Mouse (Mus musculus): Measurements from ENCODE around the gene Efhd2.

Gene Efhd2

DNA sequence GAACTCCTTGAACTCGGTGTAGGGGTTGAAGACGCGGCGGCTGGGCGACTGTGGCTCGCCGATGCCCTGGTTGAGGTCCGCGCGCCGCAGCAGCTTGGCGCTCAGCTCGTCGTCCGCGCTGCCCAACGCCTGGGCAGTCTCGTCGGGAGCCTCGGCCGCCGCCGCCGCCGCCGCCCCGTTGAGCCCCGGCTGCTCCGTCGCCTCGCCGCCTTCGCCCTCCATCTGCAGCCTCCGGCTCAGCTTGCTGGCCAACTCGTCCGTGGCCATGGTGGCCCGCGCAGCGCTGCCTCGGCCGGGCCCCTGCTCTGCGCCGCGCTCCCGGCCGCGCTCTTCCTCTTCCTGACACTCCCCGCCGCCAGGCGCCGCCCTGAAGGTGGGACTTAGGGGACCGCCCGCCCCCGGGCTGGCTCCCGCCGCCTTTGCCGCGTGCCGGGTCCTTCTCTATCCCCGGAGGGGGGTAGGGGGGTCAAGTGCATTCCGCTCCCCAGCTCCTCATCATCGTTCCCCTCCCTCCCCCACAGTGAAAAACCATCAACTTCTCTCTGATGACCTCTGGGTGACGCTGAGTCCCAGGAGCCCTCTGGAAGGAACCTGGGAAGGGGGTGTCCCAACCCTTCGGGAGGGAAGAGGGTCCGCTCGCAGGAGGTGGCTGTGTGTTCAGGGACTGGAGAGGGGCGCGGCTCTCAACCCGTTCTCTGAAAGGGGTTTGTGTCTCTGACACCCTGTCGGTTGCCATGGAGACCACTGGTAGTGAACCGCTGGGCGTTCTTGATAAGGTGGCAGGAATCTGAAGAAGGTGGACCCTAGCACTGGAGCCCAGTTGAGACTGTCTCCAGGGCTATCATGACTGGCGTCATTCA lies at the start of gene Efhd2:
Efhd2 (minus strand) TSS at position 320 of the 860 bp plus-strand sequence.
- DNase-seq (ENCODE audit: extremely low read depth, low read depth), result peak; percentile 72

DNA sequence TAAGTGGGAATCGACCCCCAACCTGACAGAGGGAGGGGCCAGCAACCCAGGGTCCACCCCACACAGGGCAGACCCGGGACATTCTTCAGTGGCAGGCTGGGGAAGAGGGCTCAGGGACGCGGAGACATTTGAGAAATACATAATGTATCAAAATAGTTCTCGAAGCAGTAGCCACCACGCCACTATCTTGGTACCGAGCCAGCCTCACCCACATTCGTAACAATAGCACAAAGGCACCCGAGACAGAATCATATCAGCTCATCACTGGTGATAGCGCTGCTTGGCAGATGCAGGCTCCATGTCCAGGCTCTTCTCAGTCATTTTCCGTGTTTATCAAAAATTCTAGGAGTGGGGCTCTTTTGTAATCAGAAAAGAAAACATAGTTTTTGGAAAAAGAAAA lies 49.2 kb upstream of the Efhd2 start:
- no peak for DNase-seq (ENCODE audit: extremely low read depth, low read depth)

DNA sequence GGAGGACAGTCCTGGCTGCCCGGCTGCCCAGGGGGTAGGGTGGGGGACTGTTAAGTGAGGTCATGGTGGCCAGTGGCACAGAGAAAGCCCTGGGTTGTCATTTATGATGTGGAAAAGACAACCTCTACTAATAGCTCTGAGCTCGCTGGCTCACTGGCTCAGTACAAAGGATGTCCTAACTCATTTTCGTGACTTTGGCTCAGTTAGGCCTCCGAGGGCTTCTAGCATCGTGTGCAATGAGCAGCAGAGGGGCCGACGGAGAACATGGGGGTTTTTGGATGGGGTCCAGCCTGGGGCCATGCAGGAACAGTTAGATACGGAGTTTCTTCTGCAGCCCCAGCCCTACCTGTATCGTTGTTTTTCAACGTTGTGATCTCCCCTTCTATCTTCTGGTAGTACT lies 45.7 kb upstream of the Efhd2 start:
- DNase-seq (ENCODE audit: extremely low read depth, low read depth), result no peak

DNA sequence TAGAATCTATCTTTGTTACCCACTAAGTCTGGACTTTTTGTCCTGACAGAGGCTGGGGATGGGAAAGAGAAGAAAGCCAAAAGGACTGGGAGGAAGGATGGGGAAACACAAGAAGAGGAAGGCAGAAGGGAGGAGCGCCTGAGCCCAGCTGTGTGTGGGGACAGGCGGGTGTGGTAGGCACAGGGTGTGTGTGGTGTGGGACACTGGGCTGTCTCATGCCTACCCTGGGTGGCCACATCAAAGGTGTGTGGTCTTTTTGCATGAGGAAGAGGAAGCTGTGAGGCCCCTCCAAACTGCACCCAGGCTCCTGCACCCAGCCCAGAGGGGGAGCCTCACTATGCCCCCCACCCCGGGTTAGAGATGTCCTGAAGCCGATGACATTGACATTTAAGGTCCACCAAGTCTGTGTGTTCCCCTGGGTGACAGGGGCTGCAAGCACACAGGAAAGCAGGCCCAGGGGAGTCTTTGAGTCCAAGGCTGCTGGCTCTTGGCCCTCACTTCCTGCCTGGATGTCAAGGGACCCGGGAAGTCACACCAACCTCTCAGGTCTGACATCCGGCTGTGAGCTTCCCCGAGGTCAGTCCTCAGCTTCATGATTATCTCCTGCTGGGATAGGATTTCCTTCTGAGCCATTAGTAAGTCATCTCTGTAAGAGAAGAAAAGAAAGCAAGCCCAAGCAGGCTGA lies 43.2 kb upstream of the Efhd2 start:
- DNase-seq (ENCODE audit: extremely low read depth, low read depth), result no peak

DNA sequence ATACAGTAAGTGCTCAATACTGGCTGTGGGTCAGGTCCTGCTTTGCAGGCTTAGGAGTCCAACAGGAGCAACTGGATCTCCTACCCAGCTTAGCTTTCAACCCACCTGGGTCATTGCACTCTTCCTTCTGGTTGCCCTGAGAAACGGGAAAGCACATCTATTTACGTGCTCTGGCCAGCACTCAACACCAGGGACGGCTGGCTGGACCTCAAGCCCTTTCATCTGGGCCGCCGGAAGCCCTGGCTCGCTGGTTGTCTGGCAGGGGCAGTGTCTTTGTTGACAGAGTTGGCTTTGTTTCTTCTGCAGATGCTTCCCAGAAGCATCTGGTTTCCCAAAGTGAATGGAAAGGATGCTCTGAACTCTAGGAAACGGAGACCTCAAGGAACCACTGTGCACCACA lies 39.3 kb upstream of the Efhd2 start:
- no peak for DNase-seq (ENCODE audit: extremely low read depth, low read depth)

DNA sequence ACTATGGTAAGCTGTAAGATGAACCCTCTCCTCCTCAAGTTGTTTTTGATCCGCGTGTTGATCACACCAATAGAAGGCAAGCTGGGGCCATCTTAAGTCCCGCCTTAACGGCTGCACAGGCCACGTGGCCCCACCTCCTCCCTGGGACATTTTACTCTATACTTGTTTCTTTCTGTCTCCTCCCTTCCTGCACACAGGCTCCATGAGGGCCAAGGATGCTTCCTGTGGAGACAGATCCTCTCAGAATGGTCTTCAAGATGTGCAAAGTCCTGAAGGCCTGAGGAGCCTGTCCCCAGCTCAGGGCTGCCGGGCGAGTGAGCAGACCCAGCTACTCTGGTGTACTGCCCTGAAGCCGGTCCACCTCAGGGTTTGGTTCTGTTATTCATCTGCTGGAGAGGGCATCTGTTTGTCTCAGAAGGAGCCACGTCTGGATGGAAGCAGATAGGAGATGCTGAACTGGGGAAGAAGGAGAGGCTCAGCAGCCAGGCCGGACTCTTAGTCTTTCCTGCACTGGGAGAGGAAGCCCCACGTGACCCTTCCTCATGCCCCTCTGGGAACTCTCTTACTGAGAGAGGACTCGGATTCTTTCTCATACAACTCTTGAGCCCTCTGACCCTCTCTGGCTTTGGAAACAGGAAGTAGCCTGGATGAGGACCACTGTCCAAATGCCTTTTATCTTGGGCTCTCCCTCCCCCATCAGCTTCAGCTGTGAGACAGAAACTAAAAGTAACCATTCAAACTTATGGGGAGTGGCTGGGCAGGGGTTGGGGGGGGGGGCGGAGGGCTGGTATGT lies 38.7 kb upstream of the Efhd2 start:
- no peak for DNase-seq (ENCODE audit: extremely low read depth, low read depth)

DNA sequence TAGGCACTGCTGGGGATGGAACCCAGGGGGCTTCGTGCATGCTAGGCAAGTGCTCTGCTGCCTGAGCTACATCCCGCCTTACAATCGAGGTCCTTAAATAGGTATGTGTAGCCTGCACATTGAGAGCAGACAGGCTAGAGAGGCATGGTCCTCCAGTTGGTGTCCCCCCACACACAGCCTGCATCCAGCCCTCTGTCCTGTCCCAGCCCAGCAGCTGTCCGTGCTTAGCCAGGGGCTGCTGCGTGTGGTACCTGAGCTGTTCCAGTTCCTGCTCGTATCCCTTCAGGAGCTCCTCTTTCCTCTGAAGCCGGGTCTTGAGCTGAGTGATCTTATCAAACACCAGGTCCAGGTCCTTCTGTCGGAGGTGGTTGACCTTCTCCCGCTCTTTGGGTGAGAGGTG lies 30.0 kb upstream of the Efhd2 start:
- no peak for DNase-seq (ENCODE audit: extremely low read depth, low read depth)

DNA sequence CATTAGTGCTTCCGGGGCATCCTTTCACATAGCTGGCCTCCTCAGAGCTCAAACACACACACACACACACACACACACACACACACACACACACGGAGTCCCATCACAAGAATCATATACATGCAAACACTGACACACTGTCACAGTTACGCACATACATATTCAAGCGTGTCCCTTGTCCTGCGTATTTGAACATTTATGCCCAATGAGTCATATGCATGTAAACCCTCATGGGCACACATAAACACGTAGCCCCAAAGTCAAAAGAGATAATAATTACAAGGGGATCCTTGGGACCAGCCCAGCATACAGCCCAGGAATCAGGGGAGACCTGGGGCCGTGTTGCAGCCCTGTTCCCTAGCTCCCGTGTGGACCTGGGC lies 27.7 kb upstream of the Efhd2 start:
- no peak for DNase-seq (ENCODE audit: extremely low read depth, low read depth)

DNA sequence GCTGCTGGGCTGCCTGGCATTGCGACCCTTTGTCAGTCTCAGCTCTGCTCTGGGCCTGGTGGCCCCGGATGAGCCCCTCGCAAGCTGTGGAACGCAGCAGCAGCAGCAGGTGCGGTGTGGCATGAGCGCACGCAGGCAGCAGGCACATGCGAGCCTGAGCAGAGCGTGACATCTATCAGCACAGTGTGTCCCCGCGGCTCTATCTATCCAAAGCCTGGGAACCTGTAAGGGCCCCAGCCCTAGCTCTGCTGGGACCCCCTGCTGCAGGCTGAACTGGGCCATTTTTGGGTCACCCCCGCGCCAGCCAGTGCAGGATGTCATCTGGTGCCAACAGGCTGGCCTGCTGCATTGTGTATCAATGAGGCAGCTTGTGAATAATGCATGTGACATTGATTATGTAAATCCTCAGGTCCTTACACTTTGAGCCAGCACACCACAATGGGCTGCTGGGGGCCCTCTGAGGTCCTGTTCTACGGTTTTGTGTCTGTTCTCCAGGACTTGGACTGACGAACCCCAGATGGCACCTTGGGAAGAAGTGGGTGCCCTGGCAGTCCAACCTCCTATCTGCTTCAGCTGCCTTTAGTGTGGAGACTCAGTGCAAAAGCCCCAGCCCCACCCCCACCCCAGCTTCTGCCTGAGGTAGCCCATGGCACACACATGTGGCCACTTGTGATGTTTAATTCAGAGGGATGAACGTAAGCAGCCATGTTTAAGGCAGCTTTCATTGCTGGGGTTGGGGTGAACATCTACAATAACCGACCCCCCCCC lies 27.2 kb upstream of the Efhd2 start:
- no peak for DNase-seq (ENCODE audit: extremely low read depth, low read depth)

DNA sequence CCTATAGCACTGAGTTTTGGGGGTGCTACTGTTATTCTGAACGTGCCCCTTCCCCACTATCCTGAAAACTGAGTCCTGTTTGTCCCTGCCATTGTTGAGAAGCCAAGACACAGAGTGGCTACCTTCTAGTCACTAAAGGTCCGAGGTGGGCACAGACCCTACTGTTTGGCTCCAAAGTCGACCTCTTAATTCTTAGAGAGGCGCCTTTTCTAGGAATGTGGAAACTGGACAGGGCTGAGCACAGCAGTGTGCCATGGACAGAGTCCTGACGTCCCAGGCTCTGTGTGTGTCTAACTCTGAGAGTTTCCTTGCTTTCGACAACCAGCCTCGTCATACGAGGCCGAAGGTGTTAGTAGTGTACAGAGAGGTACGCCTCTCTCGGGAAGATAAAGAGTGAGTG lies 25.7 kb upstream of the Efhd2 start:
- no peak for DNase-seq (ENCODE audit: extremely low read depth, low read depth)

DNA sequence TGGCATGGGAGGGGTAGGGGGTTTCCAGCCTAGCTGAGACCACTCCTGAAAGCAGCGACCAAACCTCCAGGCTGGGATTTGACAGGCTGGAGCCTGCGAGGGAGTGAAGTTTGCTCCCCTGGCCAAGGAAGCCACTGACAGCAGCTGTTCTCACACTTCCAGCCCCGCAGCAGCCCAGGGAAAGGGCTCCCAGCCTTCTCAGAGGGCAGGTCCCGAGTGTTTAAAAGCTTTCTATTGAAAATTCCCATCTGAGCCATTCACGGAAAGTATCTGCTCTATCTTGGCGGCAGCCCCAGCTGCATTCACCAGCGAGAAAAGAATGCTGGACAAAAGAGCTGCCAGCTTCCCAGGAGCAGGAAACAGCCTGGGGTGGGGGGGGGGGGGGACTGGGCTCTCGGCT lies 25.2 kb upstream of the Efhd2 start:
- no peak for DNase-seq (ENCODE audit: extremely low read depth, low read depth)

DNA sequence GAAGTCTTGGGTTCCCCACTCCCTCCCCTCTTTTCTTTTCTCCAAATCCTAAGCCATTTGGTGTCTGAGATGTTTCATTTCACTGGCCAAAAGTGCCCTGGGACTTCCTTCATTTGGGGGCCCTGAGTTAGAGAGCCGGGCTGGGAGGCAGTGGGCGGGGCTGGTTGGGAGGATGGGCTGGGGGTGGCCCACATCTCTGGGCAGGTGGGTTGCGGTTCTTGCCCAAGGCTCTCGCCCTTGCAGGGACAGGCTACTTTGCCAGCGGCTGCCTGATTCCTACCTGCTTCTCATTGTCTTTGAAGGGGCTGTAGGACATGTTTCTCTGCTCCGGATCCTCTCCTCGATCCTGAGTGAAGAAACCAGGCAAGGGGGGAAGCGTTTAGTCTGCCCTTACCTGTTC lies 24.2 kb upstream of the Efhd2 start:
- no peak for DNase-seq (ENCODE audit: extremely low read depth, low read depth)

DNA sequence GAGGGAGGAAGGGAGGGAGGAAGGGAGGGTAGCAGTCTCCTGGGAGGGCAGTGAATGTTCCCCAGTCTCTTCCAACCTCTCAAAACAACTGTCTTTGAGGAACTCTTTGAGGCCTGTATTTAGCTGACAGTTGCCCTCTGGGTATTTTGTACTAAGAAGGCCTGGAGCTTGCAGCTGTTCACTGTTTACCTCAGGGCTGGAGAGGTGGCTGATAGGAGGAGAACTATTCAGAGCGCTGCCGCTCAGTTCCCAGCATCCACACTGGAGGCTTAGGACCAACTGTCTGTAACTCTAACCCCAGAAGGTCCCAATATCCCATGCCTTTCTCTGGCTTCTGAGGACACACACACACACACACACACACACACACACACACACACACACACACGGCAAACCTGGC lies 23.1 kb upstream of the Efhd2 start:
- no peak for DNase-seq (ENCODE audit: extremely low read depth, low read depth)

DNA sequence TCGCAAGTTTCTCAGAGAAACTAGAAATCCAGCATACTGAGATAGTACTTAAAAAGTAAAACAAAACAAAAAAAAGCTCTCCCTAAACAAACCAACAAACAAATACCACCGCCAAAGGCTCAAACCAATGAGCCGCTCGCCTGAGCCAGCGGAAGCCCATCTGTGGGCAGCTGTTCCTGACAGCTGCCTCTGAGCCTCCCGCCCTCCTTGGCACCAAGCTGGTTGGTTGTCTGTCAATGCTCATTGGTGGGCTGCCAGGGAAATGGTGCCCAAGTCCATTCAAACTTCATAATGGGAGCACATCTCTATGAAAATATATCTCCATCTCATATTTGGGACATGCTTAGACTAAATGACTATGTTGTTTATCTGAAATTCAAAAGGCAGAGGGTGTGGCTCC lies 22.5 kb upstream of the Efhd2 start:
- no peak for DNase-seq (ENCODE audit: extremely low read depth, low read depth)

DNA sequence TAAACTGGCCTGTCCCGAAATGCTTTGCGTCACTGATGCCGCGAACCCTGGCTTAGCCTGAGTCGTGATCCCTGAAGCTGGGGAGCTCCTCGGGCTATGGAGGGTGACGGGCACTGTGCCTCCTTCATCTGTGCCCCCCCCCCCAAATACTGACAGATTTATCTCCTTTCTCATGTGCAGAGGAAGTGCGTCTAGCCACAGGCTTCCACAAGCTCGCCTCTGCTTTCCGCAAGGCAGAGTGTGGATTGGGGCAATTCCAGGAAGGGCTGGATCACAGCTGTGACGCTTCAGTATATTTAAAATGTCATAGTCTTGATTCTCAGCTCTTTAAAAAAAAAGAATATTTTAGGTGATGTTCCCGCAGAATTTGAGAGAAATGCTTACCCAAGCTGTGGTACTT lies 21.1 kb upstream of the Efhd2 start:
- no peak for DNase-seq (ENCODE audit: extremely low read depth, low read depth)

DNA sequence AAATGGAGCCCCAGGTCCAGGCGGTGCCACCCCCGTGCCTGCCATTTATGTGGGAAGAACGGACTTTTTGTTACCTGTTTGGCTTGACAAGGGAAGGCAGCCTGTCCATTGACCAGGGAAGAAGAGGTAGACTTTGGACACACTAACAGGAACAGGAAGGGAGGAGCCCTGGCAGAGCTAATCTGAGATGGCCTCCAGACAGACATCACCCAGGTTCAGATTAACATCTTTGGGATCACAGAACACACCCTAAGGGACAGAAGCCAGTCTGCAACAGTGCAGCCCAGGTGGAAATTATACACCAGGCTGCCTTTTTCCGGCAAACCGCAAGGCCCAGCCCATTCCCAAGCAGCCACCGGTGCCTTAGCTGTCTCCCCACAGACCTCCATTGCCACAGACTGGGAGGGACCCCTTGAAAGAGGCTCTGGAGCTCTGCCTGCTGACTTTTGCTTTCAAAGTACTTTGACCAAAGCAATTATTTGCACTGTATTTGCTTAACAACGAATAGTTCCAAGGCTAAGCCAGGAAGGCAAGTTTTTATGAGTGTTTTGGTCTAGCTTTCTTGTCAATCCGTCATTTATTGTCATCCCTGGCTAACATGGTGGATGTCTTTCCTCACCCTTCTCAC lies 18.6 kb upstream of the Efhd2 start:
- DNase-seq (ENCODE audit: extremely low read depth, low read depth), result no peak

DNA sequence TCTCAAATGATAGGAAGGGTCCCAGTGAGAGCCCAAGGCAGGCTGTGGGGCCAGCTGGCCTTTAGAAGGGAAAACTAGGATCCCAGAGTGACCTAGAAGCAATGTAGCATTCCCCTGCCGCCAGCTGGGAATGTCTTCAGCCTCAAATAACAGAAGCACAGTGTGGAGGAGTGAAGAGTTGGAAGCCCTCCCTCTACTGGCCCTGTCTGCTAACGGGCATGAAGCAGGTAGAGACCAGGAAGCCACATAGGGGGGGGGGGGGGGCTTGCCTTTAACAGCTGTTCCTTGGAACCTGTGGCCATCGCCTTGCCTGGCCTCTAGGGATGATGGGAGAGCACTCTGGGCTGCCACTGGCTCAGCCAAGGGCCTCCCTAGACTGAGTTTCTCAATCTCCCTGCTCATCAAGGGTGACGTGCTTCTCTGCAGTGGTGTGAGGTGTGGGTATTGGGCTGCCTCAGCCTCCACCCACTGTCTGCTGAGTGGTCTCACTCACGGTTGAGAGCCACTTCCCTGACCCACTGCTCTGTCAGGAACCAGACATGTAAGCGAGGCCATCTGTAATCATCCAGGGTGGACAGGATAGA lies 11.8 kb upstream of the Efhd2 start:
- DNase-seq (ENCODE audit: extremely low read depth, low read depth), result no peak

DNA sequence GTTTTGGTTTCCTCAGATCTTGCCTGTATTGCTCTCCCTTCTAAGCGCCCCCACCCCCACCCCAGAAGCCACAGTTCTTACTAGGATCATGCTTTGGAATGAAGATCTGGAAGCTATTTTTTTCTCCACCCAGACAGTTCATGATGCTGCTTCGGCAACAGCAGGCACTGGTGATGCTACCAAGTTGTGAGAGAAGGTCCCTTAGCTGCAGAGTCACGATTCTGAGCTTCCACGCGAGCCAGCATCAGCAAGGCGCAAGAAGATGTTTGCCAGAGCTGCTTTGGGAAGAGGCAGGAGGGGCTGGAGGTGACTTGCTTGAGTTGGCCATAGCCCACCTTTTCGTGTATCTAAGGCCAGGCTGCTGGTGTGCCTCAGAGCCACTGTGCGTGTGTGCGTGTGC lies 10.7 kb upstream of the Efhd2 start:
- no peak for DNase-seq (ENCODE audit: extremely low read depth, low read depth)

DNA sequence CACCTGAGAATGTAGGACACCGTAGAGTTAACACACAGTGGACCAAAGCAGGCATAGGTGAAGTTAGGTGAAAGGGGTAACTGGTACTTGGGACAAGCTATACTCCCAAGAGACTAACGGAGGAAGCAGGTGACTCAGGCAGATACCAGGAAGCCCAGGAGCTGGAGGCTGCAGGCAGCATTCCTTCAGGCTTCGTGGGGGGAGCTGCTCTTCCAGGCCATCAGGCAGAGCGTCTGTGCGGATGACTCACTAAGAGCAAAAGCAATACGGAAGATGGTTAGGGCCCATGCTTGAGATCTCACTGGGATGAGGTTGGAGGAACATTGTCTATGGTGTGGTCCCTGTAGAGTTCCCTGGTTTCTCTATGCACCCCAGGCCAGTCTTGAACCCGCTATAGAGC lies 8.1 kb upstream of the Efhd2 start:
- no peak for DNase-seq (ENCODE audit: extremely low read depth, low read depth)

DNA sequence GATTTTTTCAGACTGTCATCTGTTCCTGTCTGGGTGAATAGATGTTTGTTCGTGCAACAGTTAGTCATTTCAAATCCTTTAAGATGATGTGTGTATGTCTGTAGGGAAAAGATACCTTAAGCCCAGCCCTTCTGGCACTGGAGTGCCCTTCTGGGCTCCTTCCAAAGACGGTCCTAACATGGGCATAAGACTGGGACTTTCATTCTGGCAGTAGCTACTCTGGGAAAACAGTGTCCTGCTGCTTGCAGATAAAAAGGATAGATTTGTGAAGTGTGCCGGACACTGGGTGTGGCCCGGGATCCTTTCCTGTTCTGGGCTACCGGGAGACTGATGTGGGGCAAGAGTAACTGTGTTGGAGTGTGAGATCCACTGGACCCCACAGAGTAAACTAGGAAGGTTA lies 7.2 kb upstream of the Efhd2 start:
- DNase-seq (ENCODE audit: extremely low read depth, low read depth), result no peak
